ENCODE assay signal across 21 mouse cellular contexts in genomic region chr1:157827966-157828365, GRCm38 (mm10).
DNase-seq lines count a peak whose midpoint lies in the region; ATAC-seq lines count a peak whose summit lies in the region.
"Had no signal": no experiment of that assay in that cellular context is flagged by ENCODE, and none has a peak within 500 bp of the region (broad histone marks: within the 10 kb centered on the region; RNA-seq: fewer than 3 reads in every experiment).

No protein-coding gene starts in this region.

- no peak overlapping the region for H3K9ac ChIP-seq in hindbrain, embryonic 16.5 days (ENCODE audit: low read depth, low read length)
- no peak overlapping the region for H3K9ac ChIP-seq in hindbrain, embryonic 12.5 days
- no peak overlapping the region for H3K9ac ChIP-seq in midbrain, embryonic 16.5 days (ENCODE audit: low read depth, low read length)
- H3K9ac ChIP-seq in midbrain, embryonic 11.5 days (ENCODE audit: low read length), result no peak overlapping the region
- H3K9ac ChIP-seq: intestine, embryonic 15.5 days; kidney, embryonic 15.5 days; limb, embryonic 13.5 days; liver, embryonic 14.5 days had no signal

- no peaks in the 10 kb centered on the region for H3K27me3 ChIP-seq in hindbrain, embryonic 16.5 days (replicated peaks; ENCODE audit: control insufficient read depth, insufficient read depth, low read length)
- H3K27me3 ChIP-seq in hindbrain, embryonic 12.5 days, result no peaks in the 10 kb centered on the region
- H3K27me3 ChIP-seq in midbrain, embryonic 16.5 days (ENCODE audit: control insufficient read depth, insufficient read depth, low read depth, low read length), result no peaks in the 10 kb centered on the region
- H3K27me3 ChIP-seq in midbrain, embryonic 11.5 days (ENCODE audit: control insufficient read depth, insufficient read depth, low read length), result no peaks in the 10 kb centered on the region
- H3K27me3 ChIP-seq: intestine, embryonic 15.5 days; kidney, embryonic 15.5 days; limb, embryonic 13.5 days; Patski had no signal

- no peaks in the 10 kb centered on the region for H3K9me3 ChIP-seq in hindbrain, embryonic 16.5 days (ENCODE audit: control insufficient read depth, low read length)
- no peaks in the 10 kb centered on the region for H3K9me3 ChIP-seq in hindbrain, embryonic 12.5 days (replicated peaks)
- H3K9me3 ChIP-seq in midbrain, embryonic 16.5 days (replicated peaks; ENCODE audit: control insufficient read depth, low read length, poor library complexity, severe bottlenecking), result no peaks in the 10 kb centered on the region
- no peaks in the 10 kb centered on the region for H3K9me3 ChIP-seq in midbrain, embryonic 11.5 days (ENCODE audit: control insufficient read depth, low read length)
- H3K9me3 ChIP-seq: intestine, embryonic 15.5 days; kidney, embryonic 15.5 days; limb, embryonic 13.5 days had no signal

- peak; percentile 37; the same call in 1 of the 2 replicates for ATAC-seq in hindbrain, embryonic 16.5 days
- ATAC-seq in hindbrain, embryonic 12.5 days (ENCODE audit: low FRiP score), result no peak
- ATAC-seq in midbrain, embryonic 16.5 days, result 0 out of 2 replicates have a peak, but pooled peaks have one; percentile 64
- no peak for ATAC-seq in midbrain, embryonic 11.5 days (ENCODE audit: low FRiP score)
- ATAC-seq: activated CD4-positive, CD25-positive, alpha-beta regulatory T cell, adult 4 months; intestine, embryonic 15.5 days; Patski had no signal

- no peak overlapping the region for H3K4me3 ChIP-seq in hindbrain, embryonic 16.5 days (ENCODE audit: low read length)
- no peak overlapping the region for H3K4me3 ChIP-seq in hindbrain, embryonic 12.5 days
- H3K4me3 ChIP-seq in midbrain, embryonic 16.5 days (ENCODE audit: low read depth, low read length), result no peak overlapping the region
- no peak overlapping the region for H3K4me3 ChIP-seq in midbrain, embryonic 11.5 days (ENCODE audit: low read depth, low read length)
- H3K4me3 ChIP-seq: intestine, embryonic 15.5 days; kidney, embryonic 15.5 days; left cerebral cortex, adult 2 months; limb, embryonic 13.5 days; myocyte had no signal

- H3K4me2 ChIP-seq in hindbrain, embryonic 16.5 days (ENCODE audit: low read length), result no peak overlapping the region
- H3K4me2 ChIP-seq in hindbrain, embryonic 12.5 days (replicated peaks), result no peak overlapping the region
- no peak overlapping the region for H3K4me2 ChIP-seq in midbrain, embryonic 16.5 days (ENCODE audit: low read length)
- no peak overlapping the region for H3K4me2 ChIP-seq in midbrain, embryonic 11.5 days
- H3K4me2 ChIP-seq: intestine, embryonic 15.5 days; kidney, embryonic 15.5 days; limb, embryonic 13.5 days had no signal

- WGBS in hindbrain, embryonic 16.5 days, result 48% methylated on average over 2 of the region's 2 CpGs
- 52% methylated on average over 2 of the region's 2 CpGs for WGBS in hindbrain, embryonic 12.5 days
- WGBS in midbrain, embryonic 16.5 days, result 37% methylated on average over 2 of the region's 2 CpGs
- WGBS in midbrain, embryonic 11.5 days, result 77% methylated on average over 2 of the region's 2 CpGs

- no peak overlapping the region for H3K27ac ChIP-seq in hindbrain, embryonic 16.5 days (ENCODE audit: low read depth, low read length)
- H3K27ac ChIP-seq in hindbrain, embryonic 12.5 days, result no peak overlapping the region
- no peak overlapping the region for H3K27ac ChIP-seq in midbrain, embryonic 16.5 days (ENCODE audit: low read length)
- no peak overlapping the region for H3K27ac ChIP-seq in midbrain, embryonic 11.5 days (ENCODE audit: low read depth, low read length)
- H3K27ac ChIP-seq: intestine, embryonic 15.5 days; kidney, embryonic 15.5 days; left cerebral cortex, adult 2 months; limb, embryonic 13.5 days; liver, embryonic 14.5 days had no signal

- H3K36me3 ChIP-seq in hindbrain, embryonic 16.5 days (ENCODE audit: control insufficient read depth, insufficient read depth, low read length), result no peaks in the 10 kb centered on the region
- H3K36me3 ChIP-seq in hindbrain, embryonic 12.5 days, result no peaks in the 10 kb centered on the region
- H3K36me3 ChIP-seq in midbrain, embryonic 16.5 days (ENCODE audit: control insufficient read depth, insufficient read depth, low read length), result no peaks in the 10 kb centered on the region
- no peaks in the 10 kb centered on the region for H3K36me3 ChIP-seq in midbrain, embryonic 11.5 days (ENCODE audit: control insufficient read depth, insufficient read depth, low read length)
- H3K36me3 ChIP-seq: intestine, embryonic 15.5 days; kidney, embryonic 15.5 days; limb, embryonic 13.5 days had no signal

- DNase-seq in midbrain, embryonic 11.5 days (ENCODE audit: low spot score, missing footprints), result no peak
- DNase-seq in cerebellum, adult 11-12 months, result peak; percentile 26
- peak; percentile 62 to 72 for DNase-seq in cerebellum, postnatal 25 days
- no peak for DNase-seq in frontal cortex, postnatal 10 days (ENCODE audit: low spot score in 2 of 2)
- no peak for DNase-seq in heart, adult 11 months
- DNase-seq: adrenal gland, postnatal 14 days; B cell, adult 2 months; heart, adult 18-20 months; right cerebral cortex, postnatal 25 days; thymus, postnatal 36 days had no signal

- H3K4me1 ChIP-seq in hindbrain, embryonic 16.5 days (ENCODE audit: control insufficient read depth, insufficient read depth, low read depth, low read length), result no peaks in the 10 kb centered on the region
- no peaks in the 10 kb centered on the region for H3K4me1 ChIP-seq in hindbrain, embryonic 12.5 days
- H3K4me1 ChIP-seq in midbrain, embryonic 16.5 days (ENCODE audit: control insufficient read depth, insufficient read depth, low read length), result no peaks in the 10 kb centered on the region
- H3K4me1 ChIP-seq in midbrain, embryonic 11.5 days (ENCODE audit: control insufficient read depth, insufficient read depth, low read length), result no peaks in the 10 kb centered on the region
- H3K4me1 ChIP-seq: intestine, embryonic 15.5 days; kidney, embryonic 15.5 days; limb, embryonic 13.5 days had no signal

Comparison
In these comparisons a context has a peak if more than half of its experiments do, and no peak if none do; other contexts are left out.
1. ATAC-seq: peak in hindbrain, embryonic 16.5 days (single experiment) and midbrain, embryonic 16.5 days (single experiment); none in hindbrain, embryonic 12.5 days (single experiment) and midbrain, embryonic 11.5 days (single experiment).
2. DNase-seq: peak in cerebellum, adult 11-12 months (single experiment) and cerebellum, postnatal 25 days (2 of 2); none in midbrain, embryonic 11.5 days (single experiment), frontal cortex, postnatal 10 days (0 of 2) and heart, adult 11 months (single experiment).